Mouse (Mus musculus) kidney, postnatal 36 days (tissue): Measurements from ENCODE around the gene Inka1.

Experiments
- DNase-seq, 2 experiments: peaks; one replicate each; pipeline ENCODE4 v3.0.0; 2021 to 2022; ENCODE audit warnings: mixed read lengths in 2 of 2

Inka1 gene

GRCm38 (mm10) chr9:107950460-107951355 lies 35.0 kb downstream of the Inka1 start:
- peak; percentile 95 to 98 for DNase-seq

- no peak for DNase-seq
These were observed 35.8 kb downstream of the Inka1 start, which contains the start of gene Traip for GRCm38 (mm10) chr9:107949922-107950235. Gene Traip, plus strand, starts transcription at chr9:107950136.

GRCm38 (mm10) chr9:107949184-107949921 lies 36.3 kb downstream of the Inka1 start:
- DNase-seq: no peak

- DNase-seq: no peak
These were observed 38.2 kb downstream of the Inka1 start for GRCm38 (mm10) chr9:107947241-107948194.

GRCm38 (mm10) chr9:107936831-107937230 lies 48.8 kb downstream of the Inka1 start:
- no peak for DNase-seq

- DNase-seq: no peak
These were observed 49.4 kb downstream of the Inka1 start for GRCm38 (mm10) chr9:107936215-107936822.

GRCm38 (mm10) chr9:107935790-107936214 lies 49.9 kb downstream of the Inka1 start:
- DNase-seq: peak in 1 of 2 experiments; percentile 18

- no peak for DNase-seq
These were observed 50.3 kb downstream of the Inka1 start, which contains the start of gene Camkv for GRCm38 (mm10) chr9:107935374-107935773. Gene Camkv, plus strand, starts transcription at chr9:107935674.
